Mouse (Mus musculus) myocyte (in vitro differentiated cells): ENCODE measurements around the gene Gm45618.

ENCODE experiments used
- MAX ChIP-seq: IDR thresholded peaks from one replicate; pipeline ENCODE4 v1.6.1; 2011; ENCODE audit warnings: low read depth, mild to moderate bottlenecking, control low read depth
- POLR2A ChIP-seq: IDR thresholded peaks from one replicate; pipeline ENCODE4 v1.6.1; 2011; ENCODE audit warnings: low read depth, mild to moderate bottlenecking, control low read depth, moderate library complexity; ENCODE audit not compliant: insufficient read length

DNA sequence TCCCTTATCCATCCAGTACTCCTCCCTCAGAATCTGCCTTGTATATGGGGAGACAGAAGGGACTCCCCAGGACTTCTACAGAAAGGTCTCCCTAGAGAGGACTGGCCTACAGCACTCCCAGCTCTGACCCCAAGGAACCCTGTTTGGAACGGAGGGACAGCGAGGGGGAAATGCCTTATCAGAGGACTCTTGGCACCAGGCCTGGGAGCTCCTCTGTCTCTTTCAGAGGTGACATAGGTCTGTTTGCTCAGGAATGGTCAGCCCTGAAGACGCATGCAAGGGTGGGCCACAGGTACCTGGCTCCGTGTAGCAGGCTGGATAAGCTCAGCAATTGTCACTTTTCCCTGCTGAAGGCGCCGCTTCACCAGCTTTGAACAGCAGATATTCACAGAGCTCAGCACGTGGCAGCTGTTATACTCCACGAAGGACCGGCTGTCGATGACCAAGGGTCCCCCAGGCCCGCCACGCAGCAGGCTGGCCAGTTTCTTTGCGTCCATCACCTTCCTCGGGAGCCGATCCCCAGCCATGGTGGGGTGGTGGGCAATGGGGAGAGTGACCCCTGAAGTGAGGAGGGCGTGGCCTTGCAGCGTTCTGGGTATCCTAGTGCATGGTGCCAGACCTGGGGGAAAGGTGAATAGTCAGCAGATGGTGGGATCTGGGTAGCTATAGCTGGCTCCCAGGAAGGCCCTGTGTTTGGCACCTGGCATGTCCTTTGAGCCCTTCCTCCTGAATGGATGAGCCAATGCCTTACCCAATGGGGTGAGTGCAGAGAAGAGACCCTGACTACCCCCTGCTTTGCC is 30.7 kb downstream of the Gm45618 start:
- TF ChIP-seq MAX, result no peak
- TF ChIP-seq POLR2A, result no peak
